Mouse (Mus musculus) skeletal muscle tissue, adult 2 months (tissue): ENCODE measurements around the gene Ubac2.

Experiments used
- DNase-seq: peaks from one replicate; pipeline ENCODE4 v3.0.0-alpha.2; 2012; ENCODE audit warnings: low read depth, low spot score

Ubac2 gene

DNA sequence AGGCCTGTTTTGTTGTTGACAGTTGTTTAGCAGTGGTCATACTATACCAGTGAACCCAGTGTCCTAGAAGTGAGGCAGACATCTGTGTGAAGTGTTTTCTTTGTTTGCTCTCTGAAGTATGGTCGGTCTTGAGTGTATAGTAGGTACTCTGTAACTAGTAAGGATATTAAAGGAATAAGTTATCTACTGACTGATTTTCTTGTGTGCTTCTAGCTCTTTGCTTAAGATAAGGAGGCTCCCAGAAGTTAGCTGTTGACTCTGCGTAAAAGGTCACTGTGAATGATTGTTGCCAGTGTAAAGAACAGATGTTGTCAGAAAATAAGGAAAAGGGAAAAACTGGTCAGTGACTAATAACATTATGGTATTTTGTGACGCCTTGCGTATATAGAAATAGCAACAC lies 88.7 kb downstream of the Ubac2 start:
- no peak for DNase-seq

DNA sequence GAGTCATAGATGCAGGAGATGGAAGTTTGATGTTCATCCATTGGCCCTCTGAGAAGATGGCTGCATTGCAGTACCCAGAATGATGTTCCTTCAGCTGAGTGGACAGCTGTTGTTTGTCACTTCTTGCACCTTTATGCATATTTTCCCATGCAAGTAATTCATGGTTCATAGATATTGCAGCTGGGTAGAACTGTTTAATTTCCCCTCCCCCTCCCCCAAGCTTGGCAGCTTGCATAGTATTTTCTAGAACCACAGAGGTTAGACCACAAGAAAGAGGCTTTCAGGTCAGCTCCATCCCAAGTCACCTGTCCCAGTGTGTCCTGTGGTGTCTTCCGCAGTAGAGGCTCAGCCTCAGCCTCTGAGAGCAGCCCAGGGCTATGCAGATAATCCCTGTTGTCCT lies 92.0 kb downstream of the Ubac2 start:
- no peak for DNase-seq

DNA sequence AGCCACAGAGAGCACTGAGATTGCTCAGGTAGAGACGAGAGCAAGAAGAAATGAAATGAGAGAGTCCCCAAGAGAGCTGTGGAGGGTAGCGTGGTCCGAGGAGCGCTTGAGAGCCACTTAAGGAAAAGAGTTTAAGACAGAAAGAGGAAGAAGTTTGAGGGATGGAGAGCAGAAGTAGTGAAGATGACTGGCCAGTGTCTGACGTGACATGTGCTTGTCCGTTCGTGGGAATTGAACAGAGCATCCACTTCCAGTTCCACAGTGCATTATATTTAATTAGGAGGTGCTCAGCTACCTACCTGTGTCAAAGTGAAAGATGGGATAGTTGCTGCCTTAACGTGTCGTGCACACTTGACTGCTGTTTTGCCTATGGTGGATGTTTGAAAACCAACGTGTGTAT lies 94.7 kb downstream of the Ubac2 start:
- no peak for DNase-seq

DNA sequence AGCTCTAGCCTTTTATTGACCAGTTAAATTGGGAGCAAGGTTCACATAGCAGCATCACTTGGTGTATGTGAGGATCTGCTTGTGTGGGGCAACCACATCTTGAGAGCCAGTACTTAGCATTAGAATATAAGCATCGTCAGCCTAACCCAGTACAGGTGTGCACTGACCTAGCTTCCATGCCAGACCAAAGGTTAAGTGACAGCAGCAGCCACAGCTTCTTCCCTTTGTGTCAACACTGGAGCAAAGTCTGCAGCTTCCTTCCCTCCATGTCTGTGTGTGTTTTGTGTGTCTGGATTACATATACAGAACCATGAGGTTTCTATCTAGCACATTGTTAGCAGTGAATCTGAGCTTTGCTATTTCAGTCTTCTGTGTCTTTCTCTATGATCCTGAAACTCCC lies 103.1 kb downstream of the Ubac2 start:
- DNase-seq: no peak

DNA sequence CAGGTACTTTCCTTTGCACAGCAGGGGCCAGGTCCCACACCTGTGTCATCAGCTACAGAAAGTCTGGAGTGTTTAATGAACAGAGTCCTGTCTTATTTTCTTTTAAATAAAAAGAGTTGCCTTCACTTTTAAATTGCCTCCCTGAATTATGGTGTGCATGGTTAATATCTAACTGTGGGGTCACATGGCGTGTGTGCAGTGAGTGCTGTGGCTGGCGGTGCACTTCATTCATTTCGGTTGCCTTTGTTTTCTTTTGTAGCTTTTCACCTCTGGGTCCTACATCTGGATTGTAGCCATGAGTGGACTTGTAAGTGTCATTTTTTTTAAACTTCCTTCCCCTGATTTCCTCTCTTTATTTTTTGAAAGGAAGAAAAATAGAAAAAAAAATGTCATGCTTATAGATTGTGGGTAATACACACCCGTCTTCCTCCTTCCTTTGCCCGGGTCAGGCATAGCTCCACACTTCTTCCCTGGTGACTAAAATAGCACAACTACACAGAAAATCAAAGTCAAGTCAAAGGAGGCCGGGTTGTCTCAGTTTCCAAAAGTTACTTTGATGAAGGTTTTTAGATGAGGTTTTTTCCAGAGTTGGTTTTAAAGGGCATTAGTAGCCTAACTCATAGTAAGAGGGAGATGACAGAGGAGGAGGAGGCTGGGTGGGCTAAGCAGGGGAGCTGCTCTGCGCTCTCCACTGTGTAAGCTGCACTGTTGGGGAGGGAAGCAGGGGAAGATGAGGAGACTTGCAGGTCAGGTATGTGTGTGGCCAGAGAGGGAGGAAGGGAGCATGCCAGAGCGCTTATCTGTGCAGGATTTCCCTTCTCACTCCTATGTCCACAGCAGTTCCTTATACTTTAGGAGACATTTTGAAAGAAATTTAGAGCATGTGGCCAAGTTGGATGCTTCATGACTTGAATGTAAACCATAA lies 104.9 kb downstream of the Ubac2 start:
- no peak for DNase-seq

DNA sequence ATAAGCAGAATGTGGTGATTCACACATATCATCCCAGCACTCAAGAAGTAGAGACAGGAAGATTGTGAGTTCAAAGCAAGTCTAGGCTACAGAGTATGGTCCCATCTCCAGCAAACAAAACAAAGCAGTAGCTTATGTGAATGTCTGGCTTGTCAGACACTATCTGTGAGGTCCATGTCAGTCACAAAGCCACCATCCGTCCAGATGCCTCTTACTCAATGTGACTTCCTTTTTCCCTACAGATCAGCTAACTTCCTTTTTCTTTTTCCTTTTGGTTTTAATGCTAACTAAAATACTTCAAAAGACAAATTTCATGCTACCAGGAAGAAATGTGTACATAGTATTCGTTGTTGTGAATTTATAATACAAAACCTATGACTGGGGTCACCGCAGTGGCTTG lies 107.1 kb downstream of the Ubac2 start:
- DNase-seq: no peak

DNA sequence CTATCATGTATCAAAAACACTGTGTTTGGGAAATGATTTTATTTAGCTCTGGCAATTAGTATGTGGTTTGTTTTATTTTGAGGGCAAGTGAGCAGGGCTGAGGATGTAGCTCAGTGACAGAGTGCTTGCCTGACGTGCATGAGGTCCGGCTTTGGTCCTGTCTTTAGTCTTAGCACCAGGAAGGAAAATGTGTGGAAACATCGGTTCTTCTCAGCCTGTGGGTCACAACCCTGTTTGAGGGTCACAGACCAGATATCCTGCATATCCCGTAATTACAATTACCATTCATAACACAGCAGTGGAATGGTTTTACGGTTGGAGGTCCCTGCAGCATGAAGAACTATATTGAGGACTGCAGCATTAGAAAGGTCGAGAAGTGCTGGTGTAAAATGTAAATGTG lies 107.6 kb downstream of the Ubac2 start:
- DNase-seq: no peak

DNA sequence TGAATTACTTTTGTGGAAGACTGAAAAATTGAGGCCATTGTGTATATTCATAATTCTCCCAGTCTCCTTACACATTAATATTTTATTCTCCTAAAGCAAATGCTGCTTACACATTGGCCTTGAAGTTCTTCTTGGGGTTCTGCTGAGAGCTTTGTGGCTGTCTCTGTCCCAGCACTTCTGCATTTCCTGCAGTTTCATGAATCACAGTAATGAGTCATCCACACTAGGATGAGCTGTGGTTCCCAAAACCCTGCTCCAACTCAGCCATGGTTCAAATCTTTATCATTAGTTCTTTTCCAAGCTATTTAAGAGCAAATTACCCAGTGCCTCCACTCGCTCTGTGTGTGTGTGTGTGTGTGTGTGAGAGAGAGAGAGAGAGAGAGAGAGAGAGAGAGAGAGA lies 108.9 kb downstream of the Ubac2 start:
- DNase-seq: no peak

DNA sequence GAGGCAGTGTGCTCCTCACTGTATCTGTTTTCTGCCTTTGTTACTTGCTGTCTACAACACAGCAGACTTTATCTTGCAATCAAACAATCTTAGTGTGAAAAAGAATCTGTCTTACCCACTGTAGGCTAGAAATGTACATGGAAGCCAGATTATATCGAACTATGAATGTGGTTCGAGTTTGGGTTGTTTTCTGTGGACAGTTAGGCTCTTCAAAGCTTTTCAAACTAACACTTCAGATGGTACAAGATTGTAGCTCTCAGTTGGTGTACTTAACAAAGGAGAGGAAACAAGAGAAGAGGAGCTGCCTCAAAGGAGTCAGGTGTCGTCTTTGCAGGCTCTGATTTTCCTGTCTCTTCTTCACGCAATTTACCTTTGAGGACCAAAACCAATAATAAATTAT lies 109.3 kb downstream of the Ubac2 start:
- DNase-seq: no peak

DNA sequence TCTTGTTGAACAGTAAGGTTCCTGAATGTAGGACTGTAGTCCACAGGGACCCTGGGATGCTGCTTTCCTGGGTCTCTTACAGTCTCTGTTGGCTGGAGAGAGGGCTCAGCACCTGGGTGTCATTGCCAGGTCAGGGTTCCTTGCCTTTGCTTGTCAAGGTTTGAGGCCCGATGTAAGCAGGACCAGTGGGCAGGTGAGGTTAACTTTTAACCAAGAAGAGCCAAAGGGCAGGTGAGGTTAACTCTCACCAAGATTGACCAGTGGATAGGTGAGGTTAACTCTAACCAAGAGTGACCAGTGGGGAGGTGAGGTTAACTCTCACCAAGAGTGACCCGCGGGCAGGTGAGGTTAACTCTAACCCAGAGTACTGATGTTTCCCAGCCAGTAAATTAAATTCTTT lies 110.9 kb downstream of the Ubac2 start:
- DNase-seq: no peak

DNA sequence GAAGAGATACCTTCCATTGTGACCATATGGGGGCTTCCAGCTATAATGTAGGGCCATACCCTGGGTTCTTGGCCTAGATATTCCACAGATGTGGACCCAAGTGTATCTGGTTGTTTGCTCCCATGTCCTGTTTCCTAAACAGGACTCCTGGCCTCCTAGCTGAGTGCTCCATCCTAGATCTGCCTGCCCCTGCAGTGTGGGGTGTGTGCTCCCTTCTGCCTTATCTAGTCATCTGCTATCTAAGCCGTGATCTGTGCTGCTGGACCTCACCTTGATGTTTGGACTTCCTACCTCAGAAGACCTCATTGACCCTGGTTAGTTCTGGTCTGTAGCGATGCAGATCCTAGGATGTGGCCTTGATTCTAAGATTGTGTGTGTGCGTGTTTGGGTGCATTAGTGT lies 111.4 kb downstream of the Ubac2 start:
- DNase-seq: no peak

DNA sequence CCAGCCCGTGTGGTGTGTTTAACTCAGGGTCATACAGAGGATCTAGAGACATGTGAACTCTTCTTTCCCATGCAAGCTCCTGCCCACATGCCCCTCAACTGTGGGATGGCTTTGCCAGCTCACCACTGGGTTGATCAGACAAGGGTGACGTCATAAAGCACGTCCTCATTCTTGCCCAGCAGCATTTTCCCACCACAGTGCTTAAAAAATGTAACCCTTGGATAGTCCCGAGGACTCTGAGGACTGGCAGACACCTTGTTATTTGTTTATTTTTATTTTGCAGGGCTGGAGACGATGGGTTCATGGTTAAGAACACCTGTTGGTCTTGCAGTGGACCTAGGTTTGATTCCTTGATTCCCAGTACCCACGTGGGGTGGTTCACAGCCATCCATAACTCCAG lies 112.5 kb downstream of the Ubac2 start:
- no peak for DNase-seq

DNA sequence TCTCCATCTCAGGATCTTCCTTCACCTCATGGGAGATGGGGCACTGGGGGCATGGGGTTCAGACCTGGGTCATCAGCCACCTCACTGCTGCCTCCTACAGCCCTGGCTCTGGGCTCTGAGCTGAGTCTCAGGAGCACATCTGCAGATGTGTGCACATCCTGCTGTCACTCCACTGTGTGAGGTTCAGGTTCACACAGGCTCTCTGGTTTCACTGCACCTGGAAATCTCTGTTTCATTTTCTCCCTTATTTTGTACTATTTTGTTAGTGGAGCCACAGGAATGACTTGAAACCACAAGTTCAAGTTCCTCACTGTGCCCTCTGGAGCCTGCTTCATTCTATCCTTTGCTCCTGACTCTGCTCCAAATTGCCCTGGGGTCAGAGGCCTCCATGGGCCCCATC lies 113.5 kb downstream of the Ubac2 start:
- DNase-seq: no peak

DNA sequence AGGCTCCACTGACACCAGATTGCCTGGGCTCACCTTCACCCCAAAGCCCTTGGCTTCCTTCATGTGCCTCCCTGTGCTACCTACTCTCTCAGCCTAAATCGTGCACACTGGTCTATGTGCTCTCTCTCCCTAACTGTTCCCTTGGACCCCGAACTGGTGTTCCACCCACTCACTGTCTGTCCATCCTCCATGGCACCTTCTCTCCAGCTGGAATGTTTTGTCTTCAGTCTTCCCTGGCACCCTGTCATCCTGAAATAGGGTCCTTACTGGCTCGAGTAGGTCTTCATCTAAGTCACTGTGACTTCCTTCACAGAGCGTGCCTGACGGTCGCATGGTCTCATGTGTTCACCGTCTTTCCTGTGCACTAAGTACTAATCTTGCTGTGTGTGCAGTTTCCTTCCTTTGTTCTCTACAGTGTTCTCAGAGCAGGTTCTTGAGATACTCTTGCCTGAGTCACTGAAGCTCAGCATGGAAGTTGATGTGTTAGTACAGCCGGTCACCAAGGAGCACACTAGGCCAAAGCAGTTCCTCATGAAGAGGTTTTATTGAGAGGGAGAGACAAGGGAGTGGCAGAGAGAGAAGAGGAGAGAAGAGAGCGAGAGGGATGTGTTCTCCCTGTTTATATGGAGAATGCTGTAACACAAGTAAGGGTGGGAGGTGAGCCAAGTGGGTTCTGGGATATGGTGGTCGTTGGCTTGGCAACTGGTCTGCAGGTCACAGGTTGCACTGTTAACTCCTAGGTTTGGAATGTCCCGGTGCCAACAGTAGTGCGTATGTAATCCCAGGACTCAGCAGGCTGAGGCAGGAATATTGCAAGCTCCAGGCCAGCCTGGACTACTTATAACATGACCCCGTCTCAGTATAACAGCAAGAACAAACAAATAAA lies 114.2 kb downstream of the Ubac2 start:
- no peak for DNase-seq

DNA sequence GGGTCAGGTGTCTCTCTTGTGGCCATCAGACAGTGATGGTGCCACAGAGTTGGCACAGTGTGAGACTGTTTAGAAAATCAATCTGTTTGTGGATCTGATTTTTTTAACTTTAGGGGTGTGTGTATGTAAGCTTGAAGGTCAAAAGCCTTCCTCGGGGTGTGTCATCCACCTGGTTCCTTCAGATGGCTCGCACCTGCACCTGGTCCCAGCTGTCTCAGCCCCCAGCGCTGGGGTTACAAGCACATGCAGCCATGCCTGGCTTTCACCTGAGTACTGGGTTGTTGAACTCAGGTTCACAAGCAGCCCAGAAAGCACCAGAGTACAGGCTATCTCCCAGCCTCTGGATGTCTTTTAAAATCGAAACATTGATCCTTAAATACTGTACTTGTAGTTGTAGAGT lies 115.2 kb downstream of the Ubac2 start:
- no peak for DNase-seq

DNA sequence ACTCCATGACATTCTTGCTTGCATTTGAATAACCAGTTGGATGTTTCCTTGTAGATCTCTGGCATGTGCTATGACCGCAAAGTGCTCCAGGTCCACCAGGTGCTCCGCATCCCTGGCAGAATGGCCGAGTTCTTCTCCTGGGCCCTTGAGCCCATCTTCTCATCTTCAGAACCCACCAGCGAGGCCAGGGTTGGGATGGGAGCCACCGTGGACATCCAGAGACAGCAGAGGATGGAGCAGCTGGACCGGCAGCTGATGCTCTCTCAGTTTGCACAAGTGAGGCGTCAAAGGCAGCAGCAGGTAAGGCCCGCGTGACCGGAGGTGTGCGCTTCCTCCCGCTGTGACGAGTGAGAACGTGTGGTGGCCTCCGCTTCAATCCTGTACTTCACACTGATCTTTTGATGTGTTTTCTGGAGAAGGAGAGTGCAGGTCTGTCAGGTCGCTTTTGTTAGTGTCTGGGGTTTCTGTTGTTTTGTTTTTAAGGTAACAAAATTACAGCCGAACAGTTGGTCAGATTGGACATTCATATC lies 115.8 kb downstream of the Ubac2 start:
- no peak for DNase-seq

DNA sequence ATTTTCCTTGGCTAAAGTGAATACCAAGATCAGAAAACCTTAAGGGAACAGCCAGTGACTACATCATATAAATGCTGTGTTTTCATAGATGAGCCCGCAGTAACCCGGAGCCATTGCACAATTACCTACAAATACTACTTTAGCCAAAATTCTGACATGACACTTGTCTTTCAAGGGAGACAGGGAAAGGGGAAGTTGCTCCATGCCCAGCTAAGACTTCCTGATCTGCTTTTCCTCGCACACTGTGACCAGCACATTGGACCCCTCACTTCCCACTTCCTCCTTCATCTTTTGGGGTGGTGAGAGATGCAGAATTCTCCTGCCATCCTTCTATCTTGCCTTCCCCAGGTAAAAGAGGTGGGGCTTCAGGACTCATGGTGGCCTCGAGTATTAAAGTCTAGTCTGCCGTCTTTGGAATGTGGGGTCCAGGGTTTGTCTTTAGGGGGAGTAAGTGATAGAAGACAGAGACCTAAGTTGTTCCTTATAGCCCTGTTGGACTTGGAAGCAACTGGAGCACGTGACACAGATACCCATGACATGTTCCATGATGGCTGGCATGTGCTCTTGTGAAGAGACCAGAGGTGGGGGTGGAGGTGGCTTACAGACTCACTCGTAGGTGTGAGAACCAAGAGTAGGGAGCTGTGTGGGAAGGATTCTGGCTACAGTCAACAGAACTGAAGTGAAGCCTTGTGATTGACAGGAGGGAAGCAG lies 116.6 kb downstream of the Ubac2 start:
- DNase-seq: peak; percentile 25

DNA sequence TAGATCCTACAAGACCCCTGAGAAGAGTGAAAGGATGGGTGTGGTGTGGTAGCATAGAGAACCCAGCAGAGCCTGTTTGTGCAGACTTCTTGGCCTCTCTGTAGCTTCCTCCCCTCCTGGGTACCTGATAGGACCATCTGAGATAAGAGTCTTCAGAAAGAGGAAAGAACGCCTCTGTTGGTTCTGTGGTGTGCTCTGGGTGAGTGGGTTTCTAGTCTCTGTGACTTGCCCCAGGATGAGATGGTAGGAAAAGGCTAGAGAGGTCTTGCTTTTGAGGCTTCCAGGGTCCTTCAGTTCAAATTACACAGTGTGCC lies 117.1 kb downstream of the Ubac2 start:
- DNase-seq: no peak

DNA sequence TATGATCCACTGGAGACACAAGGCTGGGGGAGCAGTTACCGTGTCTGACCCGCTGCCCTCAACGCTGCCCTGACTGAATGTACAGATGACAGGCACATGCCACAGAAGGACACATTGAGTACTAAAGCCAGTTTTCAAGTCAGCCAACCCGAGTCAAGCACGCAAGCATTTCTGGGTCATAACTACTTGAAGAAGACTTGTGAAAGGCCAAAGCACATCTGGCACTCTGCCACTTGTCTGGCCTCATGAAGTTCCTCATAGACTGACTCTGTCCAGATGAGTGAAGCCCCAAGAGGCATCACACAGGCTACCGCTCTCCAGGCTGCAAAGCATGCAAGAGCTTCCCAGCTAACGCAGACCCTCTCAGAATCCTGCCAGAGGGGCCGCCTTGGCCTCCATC lies 118.4 kb downstream of the Ubac2 start:
- DNase-seq: peak; percentile 82

DNA sequence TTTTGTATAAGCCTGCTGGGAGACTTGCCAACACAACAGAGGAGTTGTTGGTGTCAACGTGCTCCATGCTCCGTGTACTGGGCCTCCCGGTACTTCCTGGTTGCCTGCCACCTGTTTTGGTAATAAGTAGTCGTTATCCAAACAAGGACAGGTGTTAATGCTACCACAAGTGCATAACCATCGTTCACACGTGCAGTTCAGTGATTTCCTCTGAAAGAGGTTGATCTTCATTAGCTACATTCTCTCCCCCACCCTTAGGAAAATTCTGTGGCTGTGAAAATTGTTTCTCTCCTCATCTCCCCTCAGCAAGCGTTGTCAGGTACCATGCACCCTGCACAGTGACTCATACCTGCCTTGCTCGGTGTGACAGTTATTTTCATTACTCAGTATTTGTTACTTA lies 121.0 kb downstream of the Ubac2 start:
- DNase-seq: no peak

DNA sequence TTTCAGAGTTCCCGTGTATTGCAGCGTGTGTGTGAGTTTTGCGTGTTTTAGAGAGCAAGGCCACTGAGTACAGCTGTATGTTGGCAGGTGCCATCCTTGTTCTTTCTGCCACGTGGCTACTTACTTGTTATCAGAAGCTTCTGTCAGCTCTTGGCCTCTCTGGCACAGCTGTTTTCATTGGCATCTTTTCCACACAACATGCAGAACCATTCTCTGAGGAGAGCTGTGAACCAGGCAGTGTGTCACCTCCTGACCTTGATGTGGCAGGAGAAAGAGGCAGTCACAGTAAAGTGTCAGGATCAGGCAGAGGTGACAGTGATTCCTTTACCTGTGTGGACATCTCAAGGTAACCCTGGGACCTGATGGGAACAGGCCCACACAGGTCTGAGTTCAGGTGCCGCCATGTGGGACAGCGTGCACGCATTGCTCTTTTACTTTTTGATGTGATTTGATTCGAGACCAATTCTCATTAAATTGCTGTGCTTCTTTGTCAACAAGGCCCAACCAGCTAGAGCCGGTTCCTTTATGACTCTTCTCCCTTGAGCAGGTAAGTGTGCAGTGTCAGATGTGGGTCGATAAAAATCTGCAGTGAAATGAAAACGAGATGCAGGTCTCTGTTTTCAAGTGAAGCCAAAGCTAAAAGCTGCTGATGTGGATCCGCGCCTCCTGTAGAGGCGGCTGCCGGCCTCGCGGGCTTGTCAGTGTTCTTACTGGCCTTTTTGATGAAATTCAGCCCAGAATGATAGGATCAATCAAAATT lies 122.1 kb downstream of the Ubac2 start:
- DNase-seq: no peak
